Mouse (Mus musculus): ENCODE data around the gene Brox.
"Not testable (repeated sequence)": the region's sequence is repeated elsewhere in the genome, so short reads cannot be mapped to it uniquely, and the experiment has no call there.

The Brox gene

DNA sequence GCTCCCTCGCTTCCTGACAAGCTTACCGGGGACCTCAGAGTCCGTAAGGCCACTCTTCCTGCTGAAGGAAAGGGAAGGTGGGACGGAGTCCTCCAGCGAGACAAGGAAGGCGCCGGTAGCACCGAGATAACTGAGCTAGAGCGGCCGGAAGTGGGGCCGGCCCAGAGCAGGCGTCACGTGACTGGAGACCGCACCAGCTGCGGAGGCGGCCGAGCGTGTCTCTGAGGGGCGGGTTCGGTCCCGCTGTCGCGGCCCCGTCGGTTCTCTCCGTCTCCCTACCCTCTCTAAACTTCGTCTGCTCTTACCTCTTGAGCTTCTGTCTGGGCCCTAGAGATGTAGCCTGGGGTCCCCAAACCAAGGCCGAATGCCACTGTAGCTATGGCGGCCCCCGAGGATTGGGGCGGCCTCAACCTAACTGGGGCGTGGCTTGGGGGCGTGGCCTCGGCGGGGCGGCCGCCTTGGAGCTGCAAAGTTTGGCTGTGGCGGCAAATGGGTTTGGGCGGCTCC is at the start of gene Brox:
Gene Brox (minus strand): TSS at position 393 of the 507 bp plus-strand sequence.
- DNase-seq: peak; percentile 98

- no peak for DNase-seq
These were observed 48.7 kb upstream of the Brox start for GRCm38 (mm10) chr1:183345817-183346195.

- peak; percentile 94 for DNase-seq
These were observed 48.1 kb upstream of the Brox start for GRCm38 (mm10) chr1:183344886-183345816.

- DNase-seq: not testable (repeated sequence)
These were observed 45.8 kb upstream of the Brox start for GRCm38 (mm10) chr1:183342902-183343301.

DNA sequence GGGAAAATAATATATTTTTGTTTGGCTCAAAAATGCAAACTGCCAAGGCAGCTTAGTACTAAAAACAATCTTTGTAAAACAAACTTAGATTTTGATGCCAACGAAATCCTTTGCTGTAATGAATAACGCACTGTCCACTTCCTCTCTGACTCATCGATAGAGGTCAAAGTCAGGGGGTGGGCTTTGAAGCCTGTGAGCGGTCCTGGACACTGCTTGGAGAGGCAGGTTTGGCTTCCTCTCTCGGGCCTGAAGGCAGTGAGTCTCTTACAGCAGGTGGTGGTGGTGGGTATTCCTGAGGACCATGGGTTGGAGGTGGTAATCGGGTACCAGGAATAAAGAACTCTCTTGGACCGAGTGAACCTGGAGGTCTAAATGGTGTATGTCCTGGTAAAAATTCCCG is 30.1 kb upstream of the Brox start:
- DNase-seq: no peak

DNA sequence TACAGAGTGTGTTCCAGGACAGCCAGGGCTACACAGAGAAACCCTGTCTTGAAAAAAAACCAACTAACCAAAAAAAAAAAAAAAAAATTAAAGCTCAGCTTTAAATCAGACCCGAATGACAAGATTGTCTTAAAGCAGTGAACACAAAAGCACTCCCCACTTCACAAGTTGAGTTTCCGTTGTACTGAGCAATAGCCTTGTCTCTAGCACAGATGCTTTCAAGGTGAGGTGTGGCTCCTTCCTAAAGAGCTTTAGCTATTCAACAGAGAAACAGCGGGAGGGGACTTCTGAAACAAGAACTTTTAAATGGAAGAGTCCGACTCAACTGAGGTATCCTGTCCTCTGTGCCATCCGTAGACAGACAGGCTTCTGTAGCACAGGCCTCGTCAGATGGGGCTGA is 27.4 kb upstream of the Brox start:
- DNase-seq: no peak

DNA sequence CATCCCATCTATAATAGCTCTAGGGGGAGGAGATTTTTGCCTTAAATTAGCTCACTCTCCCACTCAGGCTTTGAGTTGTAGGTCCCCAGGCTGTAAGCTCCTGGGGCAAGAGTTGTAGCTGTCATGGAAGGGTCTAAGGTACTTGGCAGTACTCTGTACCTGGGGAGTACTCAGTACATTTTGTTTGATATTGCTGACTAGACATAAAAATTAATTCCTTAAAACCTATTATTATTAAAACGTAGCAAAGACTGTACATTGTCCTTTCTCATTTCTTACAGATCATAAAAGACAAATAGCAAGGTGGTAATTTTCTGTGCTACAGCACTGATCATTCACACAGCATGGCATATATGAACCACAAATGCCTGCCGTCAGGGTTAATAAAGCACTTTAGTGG is 26.9 kb upstream of the Brox start:
- DNase-seq: no peak

GRCm38 (mm10) chr1:183322496-183322895 is 25.4 kb upstream of the Brox start:
- not testable (repeated sequence) for DNase-seq

DNA sequence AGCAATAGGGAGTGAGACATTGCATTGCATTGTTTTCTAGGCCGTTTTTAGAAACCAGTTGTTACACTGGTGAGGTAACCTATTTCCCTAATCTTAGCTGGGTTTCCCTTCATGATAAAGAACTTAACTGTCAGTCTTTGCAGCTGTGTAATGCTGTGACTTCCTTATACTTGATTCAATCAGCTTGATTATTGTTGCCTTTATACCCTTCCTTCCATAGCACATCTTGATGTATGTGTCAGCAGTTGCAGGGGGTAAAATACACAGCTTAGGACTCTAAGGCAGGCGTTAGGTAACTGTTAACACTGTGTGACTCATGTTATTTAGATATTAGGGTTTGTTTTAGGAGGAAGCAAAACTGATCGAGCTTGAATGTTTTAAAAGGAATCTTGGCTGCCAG is 23.6 kb upstream of the Brox start:
- DNase-seq: no peak

- peak; percentile 19 for DNase-seq
These were observed 18.7 kb upstream of the Brox start for GRCm38 (mm10) chr1:183315783-183316182.

DNA sequence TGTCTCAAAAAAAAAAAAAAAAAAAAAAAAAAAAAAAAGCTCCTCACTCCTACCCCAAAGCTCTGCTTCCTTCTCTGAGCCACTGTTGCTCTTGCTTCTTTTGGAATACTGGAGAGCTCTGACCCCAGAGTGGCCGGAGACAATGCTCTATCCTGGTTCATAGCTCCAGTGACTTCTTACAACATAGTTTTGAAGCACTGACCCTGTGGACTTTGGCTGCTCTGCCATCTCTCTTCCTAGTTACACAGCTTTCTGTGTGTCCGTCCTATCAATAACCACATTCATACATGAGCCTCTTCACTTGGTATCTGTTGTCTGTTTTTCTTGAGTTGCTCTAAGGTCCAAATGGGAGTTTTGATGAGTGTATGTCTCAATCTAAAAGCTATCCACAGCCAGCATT is 15.0 kb upstream of the Brox start:
- no peak for DNase-seq

DNA sequence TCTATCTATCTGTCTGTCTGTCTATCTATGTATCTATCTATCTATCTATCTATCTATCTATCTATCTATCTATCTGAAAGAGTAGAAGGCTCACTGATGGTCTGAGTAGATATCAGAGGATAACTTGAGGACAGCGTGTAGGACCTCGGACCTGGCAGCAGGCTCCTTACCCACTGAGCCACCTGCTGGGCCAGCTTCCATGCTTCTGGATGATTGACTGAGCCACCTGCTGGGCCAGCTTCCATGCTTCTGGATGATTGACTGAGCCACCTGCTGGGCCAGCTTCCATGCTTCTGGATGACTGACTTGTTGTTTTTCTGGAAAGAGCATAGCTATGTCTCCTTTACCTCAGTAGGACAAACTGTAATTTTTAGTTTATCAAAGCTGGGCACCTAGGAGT is 12.5 kb upstream of the Brox start:
- not testable (repeated sequence) for DNase-seq

DNA sequence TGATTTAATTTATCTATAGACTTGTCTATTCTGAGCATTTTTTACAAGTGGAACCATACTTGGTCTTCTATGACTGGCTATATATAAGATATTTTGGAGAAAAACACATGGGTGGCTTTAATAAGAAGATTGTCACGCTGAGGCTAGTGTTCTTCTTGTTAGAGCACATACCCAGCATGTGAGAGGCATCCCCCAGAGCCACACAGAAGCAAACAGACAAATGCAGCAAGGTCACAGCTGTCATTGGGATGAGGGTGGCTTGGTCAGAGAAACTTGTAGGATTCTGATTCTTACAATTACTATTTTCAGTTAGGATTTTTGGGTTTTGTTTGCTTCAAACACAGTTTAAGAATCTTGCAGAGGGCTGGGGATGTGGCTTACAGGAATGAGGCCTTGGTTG is 11.4 kb upstream of the Brox start:
- no peak for DNase-seq

- no peak for DNase-seq
These were observed 10.5 kb upstream of the Brox start for GRCm38 (mm10) chr1:183307555-183307954.

DNA sequence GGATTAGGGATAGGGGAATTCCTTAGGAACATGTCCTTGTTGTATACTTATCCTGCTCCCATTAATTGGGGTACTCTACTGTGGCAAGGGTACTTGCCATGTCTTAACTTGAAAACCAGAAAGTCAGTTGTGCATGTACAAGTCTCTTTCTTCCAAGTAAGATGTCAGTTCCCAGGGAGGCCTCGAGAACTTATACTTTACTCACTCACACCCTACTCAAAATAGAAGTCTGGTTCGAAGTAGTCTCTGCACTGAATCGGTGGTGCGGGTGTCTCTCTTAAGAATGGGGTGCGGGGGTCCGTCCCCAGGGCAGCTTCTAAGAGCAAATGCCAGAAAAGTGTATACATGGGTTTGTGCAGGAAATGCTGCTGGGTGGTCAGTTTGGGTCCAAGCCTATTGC is 2.1 kb upstream of the Brox start:
- peak; percentile 91 for DNase-seq

GRCm38 (mm10) chr1:183297886-183298489 is 919 bp upstream of the Brox start:
- DNase-seq: peak; percentile 45

DNA sequence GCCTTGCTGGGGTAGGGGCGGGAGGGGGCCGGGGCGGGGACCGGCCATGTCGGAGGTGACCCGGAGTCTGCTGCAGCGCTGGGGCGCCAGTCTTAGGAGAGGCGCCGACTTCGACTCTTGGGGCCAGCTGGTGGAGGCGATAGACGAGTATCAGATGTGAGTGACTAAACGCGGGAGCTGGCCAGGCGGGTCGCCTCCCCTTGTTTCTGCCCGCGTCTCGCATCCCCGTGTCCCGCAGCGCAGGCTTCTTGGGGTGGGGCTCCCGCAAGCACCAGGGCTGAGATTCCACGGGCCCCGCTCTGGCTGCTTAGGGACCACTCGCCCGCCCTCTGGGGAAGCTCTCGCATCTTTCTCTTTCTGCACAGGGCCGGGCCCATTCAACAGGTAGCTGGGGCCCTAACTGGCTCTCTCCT is 410 bp upstream of the Brox start:
- peak; percentile 58 for DNase-seq

- peak; percentile 67 for DNase-seq
These were observed 604 bp downstream of the Brox start, which contains the start of gene Aida for GRCm38 (mm10) chr1:183296465-183296864. Gene Aida (plus strand): TSS chr1:183296590.

GRCm38 (mm10) chr1:183289576-183289975 is 7.5 kb downstream of the Brox start:
- no peak for DNase-seq

- no peak for DNase-seq
These were observed 8.7 kb downstream of the Brox start for GRCm38 (mm10) chr1:183288351-183288750.

- DNase-seq: no peak
These were observed 21.3 kb downstream of the Brox start for GRCm38 (mm10) chr1:183275763-183276162.

DNA sequence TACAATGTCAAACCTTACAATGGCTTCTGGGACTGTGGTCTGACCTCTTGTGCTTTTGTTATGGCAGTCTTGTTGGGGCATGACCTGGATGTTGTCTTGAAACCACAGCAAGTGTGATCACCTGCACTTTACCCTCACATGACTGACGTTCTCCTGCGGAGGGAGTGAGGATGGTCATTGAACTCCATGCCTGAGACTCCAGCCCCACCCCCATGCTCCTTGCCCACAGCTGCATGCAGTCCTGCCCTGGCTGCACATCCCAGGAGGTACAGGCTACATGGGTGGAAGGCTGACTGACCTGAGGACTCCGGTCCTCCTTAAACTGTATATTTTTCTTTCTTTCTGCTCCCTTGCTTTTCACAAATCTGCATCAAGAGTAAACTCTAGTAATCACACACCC is 22.7 kb downstream of the Brox start:
- DNase-seq: peak; percentile 49

GRCm38 (mm10) chr1:183272867-183273818 is 23.9 kb downstream of the Brox start:
- DNase-seq: no peak
